Mouse (Mus musculus) MEL (cell line): ENCODE data around the gene Fmnl1. TPM values are rescaled to one million over a fixed set of nuclear protein-coding genes. Genes with fewer than 3 reads are reported as not detected.

Source experiments
- DNase-seq: peaks from one replicate; pipeline ENCODE4 v3.0.0; 2011; ENCODE audit warnings: low read depth, low spot score
- H3K27ac ChIP-seq: 2 replicates; pipeline ENCODE4 v1.5.1; 2012; ENCODE audit warnings: low read depth, mild to moderate bottlenecking, control low read depth, low read length, moderate library complexity; ENCODE audit not compliant: control insufficient read depth
- H3K27me3 ChIP-seq, 2 experiments: fragments of 150-350 bp in 1 of 2; sonication (generic) in 1 of 2; 2 replicates each; pipeline ENCODE4 v1.6.1; 2012; ENCODE audit warnings: low read length in 2 of 2, mild to moderate bottlenecking in 2 of 2, improper control_type of control experiment in 1 of 2, moderate library complexity in 1 of 2; ENCODE audit not compliant: insufficient read depth in 2 of 2, control insufficient read depth in 1 of 2
- H3K36me3 ChIP-seq, 2 experiments: 2 replicates each; pipeline ENCODE4 v1.6.1; 2012 to 2014; ENCODE audit warnings: low read length in 2 of 2, improper control_type of control experiment in 1 of 2, inconsistent platforms in 1 of 2, mild to moderate bottlenecking in 1 of 2; ENCODE audit not compliant: insufficient read depth in 2 of 2, control insufficient read depth in 1 of 2
- H3K4me1 ChIP-seq, 2 experiments: fragments of 150-350 bp in 1 of 2; sonication (generic) in 1 of 2; 2 replicates each; pipeline ENCODE4 v1.6.1; 2012; ENCODE audit warnings: low read length in 2 of 2, improper control_type of control experiment in 1 of 2, mild to moderate bottlenecking in 1 of 2; ENCODE audit not compliant: insufficient read depth in 2 of 2, control insufficient read depth in 1 of 2
- H3K4me3 ChIP-seq, 2 experiments: fragments of 150-350 bp in 1 of 2; sonication (generic) in 1 of 2; 2 replicates each; pipeline ENCODE4 v1.5.1; 2012; ENCODE audit warnings: low read depth in 2 of 2, low read length in 2 of 2, mild to moderate bottlenecking in 2 of 2, moderate library complexity in 2 of 2, control low read depth in 1 of 2, improper control_type of control experiment in 1 of 2; ENCODE audit not compliant: control insufficient read depth in 1 of 2, insufficient read depth in 1 of 2
- H3K79me2 ChIP-seq: 2 replicates; pipeline ENCODE4 v1.6.1; 2012; ENCODE audit warnings: mild to moderate bottlenecking, low read length, moderate library complexity; ENCODE audit not compliant: control insufficient read depth, poor library complexity, insufficient read depth
- H3K9ac ChIP-seq: 2 replicates; pipeline ENCODE4 v1.6.1; 2012; ENCODE audit warnings: low read depth, mild to moderate bottlenecking, control low read depth, low read length, moderate library complexity; ENCODE audit not compliant: control insufficient read depth, poor library complexity, severe bottlenecking
- H3K9me3 ChIP-seq: fragments of 150-350 bp; sonication (generic); replicated peaks from 2 replicates; pipeline ENCODE4 v1.6.1; 2012; ENCODE audit warnings: mild to moderate bottlenecking, low read length, improper control_type of control experiment, moderate library complexity; ENCODE audit not compliant: insufficient read depth
- EP300 ChIP-seq, 2 experiments: IDR thresholded peaks; 2 replicates each; pipeline ENCODE4 v1.6.1; 2011; ENCODE audit warnings: improper control_type of control experiment in 2 of 2, low read length in 2 of 2, low read depth in 1 of 2, mild to moderate bottlenecking in 1 of 2
- GABPA ChIP-seq: IDR thresholded peaks from 2 replicates; pipeline ENCODE4 v1.6.1; 2012; ENCODE audit warnings: low read depth, mild to moderate bottlenecking, inconsistent platforms, low read length, improper control_type of control experiment, moderate library complexity
- GATA1 ChIP-seq: IDR thresholded peaks from 2 replicates; pipeline ENCODE4 v1.6.1; 2011; ENCODE audit warnings: low read depth, low read length, improper control_type of control experiment
- HCFC1 ChIP-seq: IDR thresholded peaks from 2 replicates; pipeline ENCODE4 v1.6.1; 2012; ENCODE audit warnings: low read depth, mild to moderate bottlenecking, inconsistent platforms, low read length, improper control_type of control experiment, moderate library complexity
- MAFK ChIP-seq: IDR thresholded peaks from 2 replicates; pipeline ENCODE4 v1.6.1; 2011; ENCODE audit warnings: low read depth, mild to moderate bottlenecking, low read length, improper control_type of control experiment, borderline replicate concordance
- MAZ ChIP-seq: IDR thresholded peaks from 2 replicates; pipeline ENCODE4 v1.6.1; 2012; ENCODE audit warnings: low read depth, mild to moderate bottlenecking, inconsistent platforms, low read length, improper control_type of control experiment
- NRF1 ChIP-seq: IDR thresholded peaks from 2 replicates; pipeline ENCODE4 v1.6.1; 2014; ENCODE audit warnings: low read depth, mild to moderate bottlenecking, inconsistent platforms, low read length, improper control_type of control experiment, moderate library complexity; ENCODE audit not compliant: poor library complexity, insufficient read depth, severe bottlenecking
- POLR2A ChIP-seq, 2 experiments: IDR thresholded peaks; 2 replicates each; pipeline ENCODE4 v1.6.1; 2011 to 2012; ENCODE audit warnings: low read length in 2 of 2, mild to moderate bottlenecking in 2 of 2, control low read depth in 1 of 2, improper control_type of control experiment in 1 of 2, low read depth in 1 of 2, moderate library complexity in 1 of 2; ENCODE audit not compliant: control insufficient read depth in 1 of 2, insufficient read depth in 1 of 2, poor library complexity in 1 of 2
- SIN3A ChIP-seq: IDR thresholded peaks from 2 replicates; pipeline ENCODE4 v1.6.1; 2012; ENCODE audit warnings: low read length, improper control_type of control experiment, inconsistent platforms
- SMC3 ChIP-seq: IDR thresholded peaks from 2 replicates; pipeline ENCODE4 v1.6.1; 2011; ENCODE audit warnings: low read depth, low read length, improper control_type of control experiment
- TCF12 ChIP-seq: IDR thresholded peaks from 2 replicates; pipeline ENCODE4 v1.6.1; 2014; ENCODE audit warnings: low read depth, mild to moderate bottlenecking, inconsistent platforms, low read length, improper control_type of control experiment, moderate library complexity
- USF1 ChIP-seq: IDR thresholded peaks from 2 replicates; pipeline ENCODE4 v1.6.1; 2014; ENCODE audit warnings: low read depth, mild to moderate bottlenecking, inconsistent platforms, low read length, improper control_type of control experiment, moderate library complexity
- USF2 ChIP-seq, 2 experiments: IDR thresholded peaks; 2 replicates each; pipeline ENCODE4 v1.6.1; 2011 to 2012; ENCODE audit warnings: improper control_type of control experiment in 2 of 2, low read length in 2 of 2, borderline replicate concordance in 1 of 2, inconsistent platforms in 1 of 2, low read depth in 1 of 2, mild to moderate bottlenecking in 1 of 2; ENCODE audit not compliant: insufficient read depth in 1 of 2
- ZNF384 ChIP-seq: IDR thresholded peaks from 2 replicates; pipeline ENCODE4 v1.6.1; 2012; ENCODE audit warnings: low read depth, mild to moderate bottlenecking, inconsistent platforms, low read length, improper control_type of control experiment
- polyA plus RNA-seq, 2 experiments: library from polyadenylated mRNA; stranded (reverse) in 1 of 2; unstranded in 1 of 2; fragments of >175 nt in 1 of 2; fragments of >200 nt in 1 of 2; gene quantifications; 2 replicates each; pipeline versions ENCODE4 v1.2.1 to v1.2.4; 2012; ENCODE audit warnings: low replicate concordance in 2 of 2, low read depth in 1 of 2; ENCODE audit not compliant: insufficient read length in 2 of 2, insufficient read depth in 1 of 2, missing spikeins in 1 of 2
- total RNA-seq: library from RNA; depleted of rRNA; stranded (reverse); fragments of 300-350 nt; gene quantifications from 2 replicates; pipeline ENCODE4 v1.2.3, GENCODE M21; 2012

The Fmnl1 gene
- total and polyA plus RNA-seq, 3 experiments: 1.7 to 17.2 TPM; not detected in 1

- Histone ChIP-seq H3K27ac (no peak overlapping the region), H3K79me2 (no peaks in the 10 kb centered on the region), H3K27me3 (no peaks in the 10 kb centered on the region), H3K4me3 (no peak overlapping the region), H3K4me1 (peaks cover 0 to 5% of the 10 kb centered on the region in 2 experiments; a peak in 3 of 4 replicates), H3K9me3 (no peaks in the 10 kb centered on the region), H3K9ac (no peak overlapping the region), H3K36me3 (peaks cover 0 to 4% of the 10 kb centered on the region in 2 experiments; a peak in 1 of 4 replicates)
- no peak for TF ChIP-seq POLR2A (IDR thresholded peaks at IDR 0.05; ENCODE audit: control insufficient read depth in 1 of 2, insufficient read depth in 1 of 2, low read depth in 1 of 2, low read length in 2 of 2, poor library complexity in 1 of 2)
- no peak for TF ChIP-seq GABPA
- 0 out of 2 replicates have a peak, but pooled peaks have one; percentile 17 for TF ChIP-seq ZNF384
- DNase-seq: no peak
Observed at GRCm38 (mm10) chr11:103146386-103146785, 24.5 kb upstream of the Fmnl1 start.

GRCm38 (mm10) chr11:103147766-103148165 lies 23.1 kb upstream of the Fmnl1 start:
- TF ChIP-seq MAZ (no peak), NRF1 (no peak), EP300 (IDR thresholded peaks at IDR 0.05; ENCODE audit: low read depth in 1 of 2, low read length in 2 of 2) (no peak), USF2 (IDR thresholded peaks at IDR 0.05; ENCODE audit: borderline replicate concordance in 1 of 2, insufficient read depth in 1 of 2, low read depth in 1 of 2, low read length in 2 of 2) (no peak), MAFK (no peak), USF1 (no peak), HCFC1 (no peak), GATA1 (no peak), SMC3 (no peak), SIN3A (no peak), POLR2A (IDR thresholded peaks at IDR 0.05; ENCODE audit: control insufficient read depth in 1 of 2, insufficient read depth in 1 of 2, low read depth in 1 of 2, low read length in 2 of 2, poor library complexity in 1 of 2) (no peak)
- TF ChIP-seq, all 39 proteins: peak for 0
- no peak for DNase-seq
- H3K27ac ChIP-seq: no peak overlapping the region
- H3K36me3 ChIP-seq: peaks cover 0 to 4% of the 10 kb centered on the region in 2 experiments; a peak in 1 of 4 replicates
- H3K79me2 ChIP-seq: no peaks in the 10 kb centered on the region
- H3K4me1 ChIP-seq: peaks cover 0 to 5% of the 10 kb centered on the region in 2 experiments; a peak in 3 of 4 replicates
- H3K4me3 ChIP-seq: no peak overlapping the region
- peaks cover 0 to 1% of the 10 kb centered on the region in 2 experiments; a peak in 1 of 4 replicates for H3K27me3 ChIP-seq
- no peaks in the 10 kb centered on the region for H3K9me3 ChIP-seq
- no peak overlapping the region for H3K9ac ChIP-seq

DNA sequence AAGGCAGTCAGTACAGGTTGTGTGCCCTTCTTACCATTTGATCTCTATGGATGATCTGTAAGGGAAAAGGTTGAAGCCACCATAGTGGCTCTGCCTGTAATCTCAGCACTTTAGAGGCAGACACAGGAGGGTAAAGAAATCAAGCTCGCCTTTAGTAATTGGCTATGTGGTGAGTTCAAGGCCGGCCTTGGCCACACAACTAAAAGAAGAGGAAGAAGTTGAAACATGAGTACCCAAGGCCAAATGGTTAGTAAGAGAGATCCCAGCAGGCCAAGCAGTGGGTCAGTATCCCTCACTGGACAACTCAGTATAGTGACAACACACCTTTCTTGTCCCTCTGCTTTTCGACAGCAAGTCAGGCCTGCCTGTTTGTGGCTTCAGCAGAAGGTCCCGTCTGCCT lies 21.1 kb upstream of the Fmnl1 start:
- no peaks in the 10 kb centered on the region; a peak in 1 of 4 replicates for H3K36me3 ChIP-seq
- H3K27ac ChIP-seq: no peak overlapping the region
- no peaks in the 10 kb centered on the region for H3K79me2 ChIP-seq
- H3K9ac ChIP-seq: no peak overlapping the region
- TF ChIP-seq NRF1 (no peak), TCF12 (no peak)
- TF ChIP-seq, all 39 proteins: peak for 0
- H3K4me3 ChIP-seq: no peak overlapping the region
- H3K27me3 ChIP-seq: peaks cover 0 to 3% of the 10 kb centered on the region in 2 experiments; a peak in 2 of 4 replicates
- H3K9me3 ChIP-seq: no peaks in the 10 kb centered on the region
- no peak for DNase-seq
- peaks cover 0 to 2% of the 10 kb centered on the region in 2 experiments; a peak in 2 of 4 replicates for H3K4me1 ChIP-seq
